Mouse (Mus musculus) midbrain, postnatal 0 days (tissue): ENCODE measurements around the gene Med29. TPM values are rescaled to one million over a fixed set of nuclear protein-coding genes. Genes with fewer than 3 reads are reported as not detected.

ENCODE experiments used
- ATAC-seq: fragments of 200-750 bp; cut with Nextera tagmentation; 2 replicates; pipeline ENCODE4 v1.8.0; 2017; ENCODE audit warnings: moderate number of reproducible peaks, mild to moderate bottlenecking, moderate TSS enrichment, moderate library complexity; ENCODE audit not compliant: low FRiP score
- DNase-seq: peaks from one replicate; pipeline ENCODE4 v3.0.0-alpha.2; 2015; ENCODE audit warnings: low spot score
- H3K27ac ChIP-seq: fragments of 300-500 bp; sonication (generic); 2 replicates; pipeline ENCODE4 v1.5.1; 2014; ENCODE audit warnings: low read depth, mild to moderate bottlenecking, low read length, mixed read lengths
- H3K27me3 ChIP-seq: fragments of 300-500 bp; sonication (generic); 2 replicates; pipeline ENCODE4 v1.6.1; 2014; ENCODE audit warnings: low read length, control low read depth, mixed read lengths; ENCODE audit not compliant: insufficient read depth
- H3K36me3 ChIP-seq: fragments of 300-500 bp; sonication (generic); 2 replicates; pipeline ENCODE4 v1.6.1; 2014; ENCODE audit warnings: low read length, control low read depth, mixed read lengths; ENCODE audit not compliant: insufficient read depth
- H3K4me1 ChIP-seq: fragments of 300-500 bp; sonication (generic); 2 replicates; pipeline ENCODE4 v1.6.1; 2014; ENCODE audit warnings: mild to moderate bottlenecking, control low read depth, antibody characterized with exemption, low read length, mixed read lengths; ENCODE audit not compliant: insufficient read depth
- H3K4me2 ChIP-seq: fragments of 300-500 bp; sonication (generic); 2 replicates; pipeline ENCODE4 v1.6.1; 2014; ENCODE audit warnings: low read depth, mild to moderate bottlenecking, low read length, mixed read lengths; ENCODE audit not compliant: poor library complexity, severe bottlenecking
- H3K4me3 ChIP-seq: fragments of 300-500 bp; sonication (generic); 2 replicates; pipeline ENCODE4 v1.5.1; 2014; ENCODE audit warnings: low read depth, mild to moderate bottlenecking, low read length, moderate library complexity
- H3K9ac ChIP-seq: fragments of 300-500 bp; sonication (generic); replicated peaks from 2 replicates; pipeline ENCODE4 v1.6.1; 2014; ENCODE audit warnings: mild to moderate bottlenecking, low read length, moderate library complexity, mixed read lengths; ENCODE audit not compliant: poor library complexity, severe bottlenecking
- H3K9me3 ChIP-seq: fragments of 300-500 bp; sonication (generic); 2 replicates; pipeline ENCODE4 v1.6.1; 2016; ENCODE audit warnings: low read length, control low read depth
- CTCF ChIP-seq: IDR thresholded peaks from 2 replicates; pipeline ENCODE4 v1.5.1; 2016; ENCODE audit warnings: antibody characterized with exemption, mild to moderate bottlenecking
- WGBS: fragments of 180-500 bp; shearing (Covaris S2); extraction: QIAGEN DNeasy Blood & Tissue Kit; methylation state at CpG from one replicate; pipeline ENCODE4 v1.1.7; 2014; 5-methylcytosine and 5-hydroxymethylcytosine counted together
- polyA plus RNA-seq: library from polyadenylated mRNA; unstranded; fragments of >200 nt; fragmentation: Nextera tagmentation; extraction: Ambion mirVana; gene quantifications from 2 replicates; pipeline ENCODE4 v1.2.1, GENCODE M21; 2015
- total RNA-seq: library from RNA; depleted of rRNA; stranded (reverse); fragments of >200 nt; gene quantifications from 2 replicates; pipeline ENCODE4 v1.2.3, GENCODE M21; 2014

Med29 gene
- total and polyA plus RNA-seq, 2 experiments from 2014 or later = 37.9 to 41.6 TPM

DNA sequence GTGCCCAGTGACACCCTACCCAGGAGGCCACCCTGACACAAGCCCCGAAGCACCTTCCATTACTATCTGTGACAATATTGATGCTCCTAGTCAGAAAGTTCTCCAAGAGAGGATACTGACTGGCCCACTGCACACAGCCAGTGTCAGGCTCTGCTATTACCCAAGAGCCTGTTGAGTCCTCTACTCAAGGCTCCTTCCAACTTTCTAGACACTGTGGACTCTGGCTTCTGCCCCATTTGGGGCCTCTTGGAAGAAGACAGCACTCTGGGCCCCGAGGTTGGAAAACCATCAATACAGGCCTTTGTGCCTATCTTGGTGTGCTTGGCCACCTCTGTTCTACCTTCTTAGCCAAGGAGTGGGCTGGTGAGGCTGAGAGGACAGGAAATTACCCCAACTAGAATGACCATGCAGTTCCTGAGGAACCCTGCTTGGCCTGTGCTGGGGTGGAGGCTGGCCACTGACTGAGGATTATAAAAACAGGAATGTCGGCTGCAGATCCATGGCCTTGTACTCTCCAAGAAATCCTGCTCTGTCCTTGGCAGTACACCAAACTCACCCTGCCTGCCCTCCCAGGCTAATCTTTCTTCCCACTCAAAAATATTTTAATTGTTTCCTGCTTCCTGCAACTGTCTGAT, 18.4 kb upstream of the Med29 start:
- H3K27me3 ChIP-seq = no peaks in the 10 kb centered on the region
- WGBS = 93% methylated on average over 3 of the region's 3 CpGs
- no peak for DNase-seq

DNA sequence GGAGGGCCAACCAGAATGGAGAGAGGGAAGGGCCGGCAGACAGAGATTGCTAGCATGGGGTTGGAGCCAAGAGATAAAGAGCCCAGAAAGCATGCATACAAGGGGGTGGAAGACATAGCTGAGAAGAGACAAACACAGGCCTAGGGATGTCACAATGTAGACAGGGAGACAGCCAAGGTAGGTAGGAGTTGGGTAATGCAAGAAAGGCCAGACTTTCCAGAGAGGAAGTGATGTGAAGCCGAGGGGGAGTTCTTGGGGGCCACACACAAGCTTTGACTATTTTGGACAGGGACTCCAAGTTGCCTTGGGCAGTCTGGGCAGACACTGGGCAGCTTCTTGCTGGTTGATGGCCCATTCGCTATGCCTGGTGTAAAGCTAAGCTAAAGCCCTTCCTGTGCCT, 9.4 kb upstream of the Med29 start:
- no peak for ATAC-seq
- Histone ChIP-seq H3K9ac (no peak overlapping the region), H3K4me3 (no peak overlapping the region), H3K4me2 (no peak overlapping the region), H3K27ac (no peak overlapping the region), H3K9me3 (no peaks in the 10 kb centered on the region), H3K36me3 (peaks cover 82% of the 10 kb centered on the region), H3K4me1 (no peaks in the 10 kb centered on the region), H3K27me3 (no peaks in the 10 kb centered on the region)
- WGBS = 86% methylated on average over 3 of the region's 3 CpGs
- no peak for DNase-seq
- no peak for TF ChIP-seq CTCF

More for the DNA sequence above, 18.4 kb upstream of the Med29 start:
- Histone ChIP-seq H3K9me3 (no peaks in the 10 kb centered on the region), H3K4me2 (no peak overlapping the region), H3K36me3 (peaks cover 64% of the 10 kb centered on the region), H3K9ac (no peak overlapping the region), H3K4me3 (no peak overlapping the region), H3K27ac (no peak overlapping the region), H3K4me1 (no peaks in the 10 kb centered on the region)
- ATAC-seq = no peak
- TF ChIP-seq CTCF = no peak

DNA sequence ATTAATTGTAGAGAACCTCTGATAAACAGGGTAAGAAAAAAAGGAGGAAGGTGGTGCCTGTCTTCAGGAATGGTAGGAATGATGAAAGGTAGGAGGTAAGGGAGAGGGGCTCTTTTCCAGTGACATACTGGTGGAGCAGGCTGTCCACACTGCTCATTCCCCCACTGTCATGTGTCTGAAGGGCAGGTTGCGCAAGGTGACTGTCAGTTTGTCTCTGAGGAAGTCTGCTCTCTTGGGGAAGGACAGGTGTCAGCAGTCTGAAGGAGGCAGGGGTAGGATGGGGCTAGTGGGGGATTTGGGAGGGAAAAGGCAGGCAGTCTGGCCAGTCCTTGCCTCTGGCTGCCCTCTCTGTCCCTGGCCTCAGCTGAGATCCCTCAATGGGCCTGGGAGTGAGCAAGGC, 8.5 kb upstream of the Med29 start:
- DNase-seq = no peak
- no peak for TF ChIP-seq CTCF
- WGBS = 96% methylated on average over 1 of the region's 1 CpGs
- peaks cover 82% of the 10 kb centered on the region for H3K36me3 ChIP-seq
- H3K9ac ChIP-seq = no peak overlapping the region
- H3K4me1 ChIP-seq = no peaks in the 10 kb centered on the region
- H3K4me3 ChIP-seq = no peak overlapping the region
- no peaks in the 10 kb centered on the region for H3K9me3 ChIP-seq
- no peak for ATAC-seq
- H3K27ac ChIP-seq = no peak overlapping the region
- H3K4me2 ChIP-seq = no peak overlapping the region
- H3K27me3 ChIP-seq = no peaks in the 10 kb centered on the region

DNA sequence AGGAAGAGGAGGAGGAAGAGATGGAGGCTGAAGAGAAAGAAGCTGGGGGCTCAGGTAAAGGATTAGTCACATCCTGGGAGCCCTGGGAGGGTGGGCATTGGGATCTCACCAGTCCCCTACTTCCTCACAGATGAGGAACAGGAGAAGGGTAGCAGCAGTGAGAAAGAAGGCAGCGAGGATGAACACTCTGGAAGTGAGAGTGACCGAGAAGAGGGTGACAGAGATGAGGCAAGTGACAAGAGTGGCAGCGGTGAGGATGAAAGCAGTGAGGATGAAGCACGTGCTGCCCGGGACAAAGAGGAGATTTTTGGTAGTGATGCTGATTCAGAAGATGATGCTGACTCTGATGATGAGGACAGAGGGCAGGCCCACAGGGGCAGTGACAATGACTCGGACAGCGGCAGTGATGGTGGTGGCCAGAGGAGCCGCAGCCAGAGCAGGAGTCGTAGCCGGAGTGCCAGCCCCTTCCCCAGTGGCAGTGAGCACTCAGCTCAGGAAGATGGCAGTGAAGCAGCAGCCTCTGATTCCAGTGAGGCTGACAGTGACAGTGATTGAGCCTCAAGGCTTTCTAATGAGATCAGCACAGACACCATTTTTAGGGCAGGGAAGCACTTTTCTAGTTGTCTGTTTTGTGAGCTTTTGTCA, 6.3 kb upstream of the Med29 start:
- Histone ChIP-seq H3K36me3 (peaks cover 73% of the 10 kb centered on the region), H3K27me3 (no peaks in the 10 kb centered on the region), H3K4me2 (no peak overlapping the region), H3K27ac (no peak overlapping the region), H3K4me3 (no peak overlapping the region), H3K9me3 (no peaks in the 10 kb centered on the region), H3K4me1 (no peaks in the 10 kb centered on the region), H3K9ac (no peak overlapping the region)
- 91% methylated on average over 10 of the region's 10 CpGs for WGBS
- no peak for TF ChIP-seq CTCF
- ATAC-seq = no peak
- DNase-seq = no peak

DNA sequence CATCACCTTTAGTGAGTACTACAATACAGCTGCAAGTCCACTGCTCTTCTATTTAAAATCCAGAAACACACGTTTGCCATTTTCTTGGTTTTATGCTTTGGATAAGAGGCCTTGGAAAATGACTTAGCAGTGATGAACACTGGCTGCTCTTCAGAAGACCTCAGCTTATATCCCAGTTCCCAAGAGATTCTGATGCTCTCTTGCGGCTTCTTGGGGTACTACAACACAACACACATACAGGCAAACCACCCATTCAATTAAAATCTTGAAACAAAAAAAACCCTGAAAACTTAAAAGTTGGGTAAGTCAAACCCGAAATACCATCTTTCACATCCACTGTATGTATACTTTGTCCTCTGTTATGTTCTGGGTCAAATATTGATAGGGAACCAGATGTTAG, 5.5 kb upstream of the Med29 start:
- TF ChIP-seq CTCF = peak; percentile 63
- H3K36me3 ChIP-seq = peaks cover 64% of the 10 kb centered on the region
- no peak overlapping the region for H3K9ac ChIP-seq
- no peaks in the 10 kb centered on the region for H3K4me1 ChIP-seq
- DNase-seq (peak; percentile 69), ATAC-seq (no peak)
- H3K4me3 ChIP-seq = no peak overlapping the region
- WGBS = 57% methylated on average over 3 of the region's 3 CpGs
- H3K4me2 ChIP-seq = no peak overlapping the region
- no peaks in the 10 kb centered on the region for H3K9me3 ChIP-seq
- no peak overlapping the region for H3K27ac ChIP-seq
- H3K27me3 ChIP-seq = no peaks in the 10 kb centered on the region

DNA sequence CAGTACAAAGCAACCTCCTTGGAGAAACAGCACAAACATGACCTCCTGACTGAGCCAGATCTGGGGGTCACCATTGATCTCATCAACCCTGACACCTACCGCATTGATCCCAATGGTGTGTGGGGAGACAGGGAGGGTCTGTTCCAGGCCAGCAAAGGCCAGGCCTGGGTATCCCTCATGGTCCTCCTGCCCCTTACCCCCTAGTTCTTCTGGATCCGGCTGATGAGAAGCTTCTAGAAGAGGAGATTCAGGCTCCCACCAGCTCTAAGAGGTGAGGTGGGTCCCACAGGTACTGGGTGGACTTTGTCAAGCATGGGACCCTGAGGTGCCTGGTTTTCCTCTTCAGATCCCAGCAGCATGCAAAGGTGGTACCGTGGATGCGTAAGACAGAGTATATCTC, 2.9 kb upstream of the Med29 start:
- ATAC-seq (no peak), DNase-seq (no peak)
- no peak overlapping the region for H3K9ac ChIP-seq
- WGBS = 95% methylated on average over 4 of the region's 4 CpGs
- no peak overlapping the region for H3K4me3 ChIP-seq
- H3K9me3 ChIP-seq = no peaks in the 10 kb centered on the region
- no peaks in the 10 kb centered on the region for H3K27me3 ChIP-seq
- H3K4me1 ChIP-seq = 0 out of 2 replicates have a peak, but pooled peaks cover 3% of the 10 kb centered on the region
- no peak overlapping the region for H3K4me2 ChIP-seq
- H3K36me3 ChIP-seq = peaks cover 43% of the 10 kb centered on the region
- TF ChIP-seq CTCF = no peak
- H3K27ac ChIP-seq = no peak overlapping the region
